ENCODE assay signal across 19 mouse cellular contexts in the genomic region with DNA sequence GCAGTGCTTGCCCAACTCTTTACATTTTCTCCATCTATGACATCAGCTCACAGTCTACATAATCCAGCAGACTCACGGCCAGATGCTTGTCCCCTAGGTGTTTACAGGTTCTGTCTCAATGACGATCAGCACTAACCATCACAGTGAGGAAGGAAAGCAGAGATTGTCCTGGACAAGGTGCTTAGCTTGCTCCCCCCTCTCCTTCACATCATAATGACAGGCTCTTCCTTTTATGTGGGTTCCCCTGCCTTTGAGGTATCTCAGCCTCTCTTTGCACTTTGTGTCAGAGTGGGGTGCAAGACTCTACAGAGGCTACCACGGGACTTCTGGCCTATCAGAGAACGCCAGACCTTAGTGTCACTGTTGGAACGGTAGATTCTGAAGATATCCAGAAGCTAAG.
DNase-seq lines count a peak whose midpoint lies in the region; ATAC-seq lines count a peak whose summit lies in the region.
"Had no signal": no experiment of that assay in that cellular context is flagged by ENCODE, and none has a peak within 500 bp of the region (broad histone marks: within the 10 kb centered on the region; RNA-seq: fewer than 3 reads in every experiment).

No protein-coding gene starts in this region.

- 92% methylated on average over 5 of the region's 5 CpGs for WGBS in midbrain, embryonic 11.5 days
- 92% methylated on average over 5 of the region's 5 CpGs for WGBS in midbrain, embryonic 14.5 days

- no peak overlapping the region for H3K4me2 ChIP-seq in midbrain, embryonic 11.5 days
- no peak overlapping the region for H3K4me2 ChIP-seq in midbrain, embryonic 14.5 days (ENCODE audit: low read length)
- H3K4me2 ChIP-seq: embryonic facial prominence, embryonic 12.5 days; forebrain, embryonic 15.5 days; heart, embryonic 13.5 days had no signal

- no peak overlapping the region for H3K27ac ChIP-seq in midbrain, embryonic 11.5 days (ENCODE audit: low read depth, low read length)
- H3K27ac ChIP-seq in midbrain, embryonic 14.5 days (replicated peaks; ENCODE audit: low read depth, low read length) = no peak overlapping the region
- H3K27ac ChIP-seq: embryonic facial prominence, embryonic 12.5 days; forebrain, embryonic 15.5 days; heart, embryonic 13.5 days had no signal

- H3K4me1 ChIP-seq in midbrain, embryonic 11.5 days (ENCODE audit: control insufficient read depth, insufficient read depth, low read length) = no peaks in the 10 kb centered on the region
- H3K4me1 ChIP-seq in midbrain, embryonic 14.5 days (ENCODE audit: control insufficient read depth, insufficient read depth, low read length) = no peaks in the 10 kb centered on the region
- H3K4me1 ChIP-seq: embryonic facial prominence, embryonic 12.5 days had no signal

- no peak overlapping the region for H3K4me3 ChIP-seq in midbrain, embryonic 11.5 days (ENCODE audit: low read depth, low read length)
- no peak overlapping the region for H3K4me3 ChIP-seq in midbrain, embryonic 14.5 days (replicated peaks; ENCODE audit: low read depth, low read length)
- H3K4me3 ChIP-seq: embryonic facial prominence, embryonic 12.5 days; forebrain, embryonic 15.5 days; heart, embryonic 13.5 days had no signal

- H3K9ac ChIP-seq in midbrain, embryonic 11.5 days (ENCODE audit: low read length) = no peak overlapping the region
- H3K9ac ChIP-seq in midbrain, embryonic 14.5 days (replicated peaks; ENCODE audit: low read length) = no peak overlapping the region
- H3K9ac ChIP-seq: embryonic facial prominence, embryonic 12.5 days; forebrain, embryonic 15.5 days; heart, embryonic 13.5 days had no signal

- no peak for ATAC-seq in midbrain, embryonic 11.5 days (ENCODE audit: low FRiP score)
- ATAC-seq in midbrain, embryonic 14.5 days (ENCODE audit: low FRiP score, low TSS enrichment) = no peak
- ATAC-seq: forebrain, embryonic 15.5 days; Patski had no signal

- no peaks in the 10 kb centered on the region for H3K36me3 ChIP-seq in midbrain, embryonic 11.5 days (ENCODE audit: control insufficient read depth, insufficient read depth, low read length)
- no peaks in the 10 kb centered on the region for H3K36me3 ChIP-seq in midbrain, embryonic 14.5 days (ENCODE audit: control insufficient read depth, insufficient read depth, low read length)
- H3K36me3 ChIP-seq: embryonic facial prominence, embryonic 12.5 days; forebrain, embryonic 15.5 days; heart, embryonic 13.5 days had no signal

- no peaks in the 10 kb centered on the region for H3K9me3 ChIP-seq in midbrain, embryonic 11.5 days (ENCODE audit: control insufficient read depth, low read length)
- no peaks in the 10 kb centered on the region for H3K9me3 ChIP-seq in midbrain, embryonic 14.5 days (ENCODE audit: control insufficient read depth, low read length)
- H3K9me3 ChIP-seq: embryonic facial prominence, embryonic 12.5 days; forebrain, embryonic 15.5 days; heart, embryonic 13.5 days had no signal

- peak; percentile 37 for DNase-seq in midbrain, embryonic 11.5 days (ENCODE audit: low spot score, missing footprints)
- no peak for DNase-seq in midbrain, embryonic 14.5 days
- DNase-seq in CD4-positive helper T cell, adult 2 months (ENCODE audit: low read depth, low spot score) = peak; percentile 53
- DNase-seq in R1 (ENCODE audit: low read depth, low spot score) = peak; percentile 63
- peak; percentile 73 for DNase-seq in naive thymus-derived CD4-positive, alpha-beta T cell, adult 2 months (ENCODE audit: low read depth)
- DNase-seq in adrenal gland, adult 2 months = no peak
- DNase-seq in right cerebral cortex, adult 2 months (ENCODE audit: low spot score in 2 of 2) = no peak
- DNase-seq: adrenal gland, postnatal 14 days; cerebellum, adult 11-12 months; cerebellum, adult 9-10 months; cerebellum, postnatal 25 days; gastrocnemius, postnatal 36 days; heart, adult 11 months; heart, postnatal 36 days had no signal

- H3K27me3 ChIP-seq in midbrain, embryonic 11.5 days (ENCODE audit: control insufficient read depth, insufficient read depth, low read length) = no peaks in the 10 kb centered on the region
- H3K27me3 ChIP-seq in midbrain, embryonic 14.5 days (ENCODE audit: control insufficient read depth, insufficient read depth, low read length) = no peaks in the 10 kb centered on the region
- H3K27me3 ChIP-seq: CH12.LX; embryonic facial prominence, embryonic 12.5 days; forebrain, embryonic 15.5 days; Patski had no signal

Comparison
In these comparisons a context has a peak if more than half of its experiments do, and no peak if none do; other contexts are left out.
1. DNase-seq: peak in midbrain, embryonic 11.5 days (single experiment), CD4-positive helper T cell, adult 2 months (single experiment), R1 (single experiment) and naive thymus-derived CD4-positive, alpha-beta T cell, adult 2 months (single experiment); none in midbrain, embryonic 14.5 days (single experiment), adrenal gland, adult 2 months (single experiment) and right cerebral cortex, adult 2 months (0 of 2).